Mouse (Mus musculus) adrenal gland, postnatal 25 days (tissue): ENCODE data around the gene Ankrd23. TPM values are rescaled to one million over a fixed set of nuclear protein-coding genes. Genes with fewer than 3 reads are reported as not detected.
"Not testable (repeated sequence)": the region's sequence is repeated elsewhere in the genome, so short reads cannot be mapped to it uniquely, and the experiment has no call there.

ENCODE experiments used
- DNase-seq: peaks from one replicate; pipeline ENCODE4 v3.0.0; 2021; ENCODE audit warnings: mixed read lengths
- long read RNA-seq: library from polyadenylated mRNA; stranded (forward); transcript quantifications from one replicate; pipeline ENCODE4 v2.0.0, GENCODE M21; 2021
- total RNA-seq: library from RNA; stranded (reverse); gene quantifications from 2 replicates; pipeline ENCODE4 v1.2.3, GENCODE M21; 2021

Ankrd23 gene
- total RNA-seq = 14.5 and 15.4 TPM in 2 replicates
- long read RNA-seq, partial matches to known transcripts = 1 of 1 reads
- long read RNA-seq, other reads (novel, unspliced or antisense) = 0 of 1 reads

DNA sequence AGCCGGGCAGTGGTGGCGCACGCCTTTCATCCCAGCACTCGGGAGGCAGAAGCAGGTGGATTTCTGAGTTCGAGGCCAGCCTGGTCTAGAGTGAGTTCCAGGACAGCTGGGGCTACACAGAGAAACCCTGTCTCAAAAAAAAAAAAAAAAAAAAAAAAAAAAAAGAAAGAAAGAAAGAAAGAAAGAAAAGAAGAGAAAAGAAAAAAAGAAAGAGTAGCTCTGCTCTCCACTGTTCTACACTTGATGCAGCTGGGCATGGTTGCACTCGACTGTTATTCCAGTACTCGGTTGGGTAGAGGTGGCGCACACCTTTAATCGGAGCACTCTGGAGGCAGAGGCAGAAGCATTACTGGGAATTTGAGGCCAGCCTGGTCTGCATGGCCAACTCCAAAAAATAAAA lies at the start of gene Ankrd23:
Ankrd23 (minus strand) TSS at position 101 of the 400 bp plus-strand sequence.
- DNase-seq = not testable (repeated sequence)

DNA sequence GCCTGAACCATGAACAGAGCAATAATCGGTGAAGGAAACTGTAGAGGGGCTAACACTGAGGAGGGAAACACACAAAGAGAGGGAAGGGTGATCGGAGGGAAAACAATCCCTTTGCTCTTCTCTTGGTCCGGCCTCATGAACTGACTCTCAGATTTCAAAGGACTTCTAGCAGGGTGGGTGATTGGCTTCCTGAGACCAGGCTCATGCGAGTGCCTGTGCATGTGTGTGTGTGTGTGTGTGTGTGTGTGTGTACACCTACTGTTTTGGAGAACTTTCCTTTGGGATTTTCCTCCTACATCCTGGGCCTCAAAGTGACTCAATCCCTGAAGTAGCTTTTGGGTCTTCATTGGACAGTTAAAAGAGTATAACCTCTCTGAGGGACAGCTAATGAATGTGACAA lies 49.6 kb upstream of the Ankrd23 start:
- DNase-seq = no peak

DNA sequence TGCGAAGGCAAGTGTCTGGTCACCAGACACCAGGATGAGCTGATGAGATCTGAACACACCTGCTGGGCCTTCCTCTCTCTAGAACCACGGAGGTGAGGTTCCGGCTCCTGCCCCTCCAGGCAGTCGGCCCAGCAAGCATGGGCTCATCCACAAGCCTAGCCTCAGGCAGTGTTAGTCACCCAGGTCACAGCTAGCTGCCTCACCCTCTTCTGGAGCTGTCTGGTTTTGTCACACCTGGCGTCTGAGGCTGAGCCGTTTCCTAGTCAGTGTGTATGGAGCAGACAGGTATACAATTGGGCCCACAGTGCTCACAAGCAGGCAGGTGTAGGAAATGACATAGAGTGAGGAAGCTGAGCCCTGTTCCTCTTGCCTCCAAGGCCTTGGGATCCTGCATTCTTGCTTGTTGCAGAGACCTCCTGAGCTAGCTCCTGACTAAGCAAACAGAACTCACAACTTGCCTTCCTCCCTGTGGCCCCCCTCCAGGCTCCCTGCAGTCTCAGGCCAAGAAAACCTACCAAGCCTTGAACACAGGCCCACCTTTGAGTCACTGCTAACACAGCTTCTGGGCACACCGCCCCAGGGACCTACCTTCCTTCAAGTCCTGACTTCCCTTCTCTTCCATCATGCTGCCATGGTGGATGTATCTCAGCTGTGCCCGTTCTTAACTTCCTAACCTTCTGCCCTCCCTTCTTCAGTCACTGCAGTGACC lies 46.9 kb upstream of the Ankrd23 start:
- DNase-seq = no peak

DNA sequence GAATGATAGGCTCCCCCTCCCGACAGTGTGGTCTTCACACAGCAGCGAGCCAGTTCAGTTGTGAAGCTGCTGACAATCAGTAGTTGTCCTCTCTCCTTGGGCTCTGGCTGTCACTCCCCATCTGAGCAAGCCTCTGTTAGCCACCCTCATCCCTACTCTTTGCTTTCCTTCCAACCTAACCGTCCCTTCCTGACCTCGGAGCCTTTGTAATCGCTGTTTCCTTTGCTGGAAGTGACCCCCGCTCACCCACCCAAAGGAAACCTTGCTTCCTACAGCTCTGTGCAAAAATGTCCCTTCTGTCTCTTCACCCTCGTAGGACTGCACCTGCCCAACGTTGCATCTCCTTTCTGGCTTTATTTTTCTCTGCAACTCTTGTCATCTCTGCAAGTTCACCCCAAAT lies 45.5 kb upstream of the Ankrd23 start:
- no peak for DNase-seq

DNA sequence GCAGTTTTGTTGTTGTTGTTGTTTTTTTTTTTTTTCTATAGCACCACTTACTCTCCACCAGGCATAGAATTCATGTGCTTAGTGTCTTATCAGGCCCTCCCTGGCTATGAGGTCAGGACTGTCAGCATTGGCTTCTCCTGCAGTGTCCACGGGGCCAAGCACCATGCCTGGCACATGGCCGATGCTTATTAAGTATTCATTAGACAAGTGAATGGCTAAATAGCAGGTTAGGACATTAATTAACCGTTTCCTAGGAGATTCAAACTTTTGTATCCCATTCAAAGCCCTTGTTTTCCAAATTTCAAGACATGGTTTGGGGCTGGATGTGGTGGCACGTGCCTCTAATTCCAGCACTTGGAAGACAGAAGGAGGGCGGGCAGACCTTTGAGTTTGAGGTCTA lies 44.6 kb upstream of the Ankrd23 start:
- DNase-seq = no peak

DNA sequence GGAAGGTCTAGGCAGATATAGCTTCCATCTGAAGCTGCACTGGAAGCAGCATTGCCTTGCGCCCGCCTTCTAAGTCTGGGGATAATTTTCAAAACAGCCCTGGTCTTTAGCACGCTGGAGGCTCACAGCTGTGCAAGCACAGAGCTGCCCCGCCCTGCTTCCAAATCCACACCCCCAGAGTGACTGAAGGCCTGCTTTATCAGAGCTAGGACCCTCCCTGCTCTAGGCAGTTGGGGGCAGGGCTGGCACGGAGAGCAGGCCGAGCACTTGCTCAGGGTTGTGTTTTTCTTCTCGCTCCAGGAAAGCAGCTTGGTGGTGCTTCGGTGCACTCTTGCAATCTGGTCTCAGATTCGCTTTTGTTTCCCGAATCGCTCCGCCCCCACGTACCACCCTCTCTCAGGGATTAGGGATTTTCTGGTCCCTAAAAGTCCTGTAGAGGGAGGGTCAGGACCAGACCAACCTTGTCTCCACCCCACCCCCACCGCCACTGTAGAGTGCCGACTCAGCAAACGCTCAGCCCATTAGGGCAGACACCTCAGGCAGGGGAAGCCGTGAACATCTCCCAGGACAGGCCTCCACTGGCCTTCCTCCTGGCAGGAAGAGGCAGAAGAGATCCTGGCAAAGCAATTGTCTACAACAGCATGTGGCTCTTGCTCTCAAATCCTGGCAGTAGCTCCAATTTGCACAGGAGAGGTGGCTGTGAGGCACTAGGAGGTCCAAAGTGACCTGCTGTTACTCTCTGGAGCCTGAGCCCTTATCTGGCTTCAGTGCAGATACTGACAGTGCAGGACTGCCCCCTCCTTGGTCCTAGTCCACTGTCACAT lies 43.9 kb upstream of the Ankrd23 start:
- DNase-seq = peak; percentile 56

DNA sequence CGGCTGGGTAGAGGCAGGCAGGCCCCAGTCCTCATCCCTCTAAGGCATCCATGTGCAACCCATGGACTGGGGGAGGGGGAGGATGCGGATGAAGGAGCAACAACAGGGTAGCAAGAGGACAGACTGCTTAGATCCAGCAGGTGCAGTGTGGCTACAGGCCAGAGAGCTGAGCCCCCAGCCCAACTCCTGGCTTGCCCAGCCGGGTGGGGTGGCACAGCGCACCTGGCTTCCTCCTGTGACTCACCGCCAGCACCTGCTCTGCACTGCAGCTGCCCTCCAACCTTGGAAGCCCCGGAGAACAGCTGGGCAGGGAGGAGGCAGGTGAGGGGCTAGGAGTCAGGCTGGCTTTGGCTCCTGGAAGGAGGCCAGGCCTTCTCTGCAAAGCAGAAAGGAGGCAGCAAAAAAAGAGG lies 43.3 kb upstream of the Ankrd23 start:
- no peak for DNase-seq

DNA sequence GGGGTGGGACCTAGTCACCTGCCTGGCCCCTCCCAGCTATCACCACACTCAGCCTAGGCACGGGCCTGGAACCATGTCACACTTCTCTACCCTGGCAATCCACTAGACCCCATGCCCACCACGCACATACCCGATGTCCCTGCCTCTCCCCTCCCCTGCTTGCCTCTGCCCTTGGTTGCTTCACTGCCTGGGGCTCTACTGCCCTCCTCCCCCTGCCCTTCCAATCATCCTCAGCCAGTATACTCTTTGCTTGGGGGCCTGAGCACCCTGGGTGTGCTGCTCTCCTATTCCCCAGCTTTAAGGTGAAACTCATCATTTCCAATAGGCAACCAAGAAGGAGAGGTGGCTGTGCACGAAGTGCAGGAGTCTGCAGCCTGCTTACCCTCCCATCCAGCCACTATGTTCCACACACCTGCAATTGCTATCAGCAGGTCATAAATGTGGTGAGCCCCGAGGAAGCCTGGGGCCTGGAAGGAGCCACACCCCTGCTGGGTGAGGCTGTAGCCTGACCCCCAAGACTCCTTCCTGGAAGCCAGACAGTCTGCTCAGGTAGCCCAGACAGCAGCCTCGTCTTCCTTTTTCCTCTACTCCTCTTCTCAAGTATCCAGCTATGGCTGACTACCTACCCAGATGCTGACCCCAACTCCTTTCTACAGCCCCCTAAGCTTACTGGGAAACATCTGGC lies 40.5 kb upstream of the Ankrd23 start:
- DNase-seq = no peak

DNA sequence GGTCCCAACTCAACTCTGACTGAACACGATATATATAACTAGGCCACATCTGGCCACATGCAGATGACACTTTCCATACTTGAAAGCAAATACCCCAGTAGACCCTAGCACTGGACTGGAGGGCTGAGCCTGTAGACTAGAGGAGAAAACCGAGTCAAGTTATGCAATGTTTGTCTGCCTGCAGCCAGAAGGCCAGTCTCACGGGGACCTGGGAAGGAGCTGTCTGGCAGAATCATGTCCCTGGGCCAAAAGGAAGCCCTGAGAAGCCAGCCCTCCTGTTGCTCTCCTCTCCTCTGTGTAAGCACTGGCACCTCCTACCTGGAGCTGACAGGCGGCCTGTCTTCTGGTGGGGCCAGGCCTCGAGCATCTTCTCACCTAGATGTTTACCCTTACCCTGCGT lies 38.7 kb upstream of the Ankrd23 start:
- no peak for DNase-seq

DNA sequence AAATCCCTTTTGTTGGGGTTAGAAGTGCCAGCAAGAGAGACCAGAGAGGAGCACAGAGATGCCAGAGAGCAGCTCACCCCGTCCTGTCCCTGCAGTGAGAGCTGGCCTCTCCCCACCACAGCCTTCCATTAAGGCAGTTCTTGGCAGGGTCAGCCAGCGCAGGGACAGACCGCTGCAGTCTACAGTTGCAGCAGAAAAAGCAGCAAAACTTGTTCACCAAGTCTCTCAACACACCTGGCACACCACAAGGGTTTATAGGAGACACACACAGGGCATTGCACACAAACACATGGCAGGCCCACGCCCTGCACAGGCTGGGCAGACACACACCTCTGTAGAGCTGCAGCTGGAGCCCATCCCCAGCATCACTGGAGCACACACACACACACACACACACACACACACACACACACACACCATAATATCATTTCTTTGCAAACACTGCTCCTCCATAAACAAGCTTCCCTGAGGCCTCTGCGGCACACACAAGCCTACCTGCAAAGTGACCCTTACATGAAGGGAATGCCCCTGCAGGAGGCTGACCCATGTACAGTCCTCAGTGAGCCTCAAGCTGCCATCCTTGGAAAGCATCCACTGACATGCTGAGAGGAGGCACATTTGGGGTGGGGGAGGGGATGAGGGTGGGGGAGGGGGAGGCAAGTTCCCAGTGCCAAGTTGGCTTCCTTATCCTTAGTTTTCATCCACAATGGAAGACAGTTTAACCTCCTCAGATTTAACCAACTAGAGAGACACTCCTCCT lies 37.7 kb upstream of the Ankrd23 start:
- no peak for DNase-seq

DNA sequence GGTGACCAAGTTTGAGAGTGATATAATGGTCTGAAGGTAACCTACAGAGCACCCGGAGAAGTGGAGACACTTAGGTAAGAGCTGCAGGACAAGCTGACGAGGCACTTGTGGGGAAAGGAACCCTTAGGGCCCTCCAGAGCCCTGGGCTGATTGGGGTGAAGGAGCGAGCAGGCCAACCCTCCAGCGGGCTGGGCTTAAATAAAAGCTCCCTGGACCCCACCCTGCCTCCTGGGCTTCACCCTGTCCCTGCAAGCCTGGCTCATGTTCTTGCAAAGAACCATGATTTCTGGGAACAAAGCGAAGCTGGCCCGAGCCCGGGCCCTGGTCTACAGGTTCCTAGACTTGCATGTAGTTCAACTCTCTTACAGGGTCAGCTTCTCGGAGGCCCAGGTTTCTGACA lies 36.8 kb upstream of the Ankrd23 start:
- DNase-seq = no peak

DNA sequence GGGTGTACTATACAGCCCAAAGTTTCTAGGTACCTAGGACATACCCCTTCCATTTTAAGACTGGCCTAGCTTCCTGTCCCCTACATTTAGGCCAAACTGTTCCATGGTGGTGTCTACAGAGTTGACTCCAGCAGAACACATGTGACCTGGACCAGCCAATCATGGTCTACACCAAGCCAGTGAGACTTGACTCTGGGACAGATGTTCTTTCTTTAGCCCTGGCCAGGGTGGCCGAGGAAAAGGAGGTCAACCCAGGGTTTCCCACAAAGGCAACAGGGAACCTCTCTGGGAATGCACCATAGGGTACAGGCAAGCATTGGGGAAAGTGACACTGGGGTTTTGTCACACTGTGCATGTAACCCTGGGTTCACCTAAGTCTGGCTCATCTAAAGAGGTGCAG lies 36.0 kb upstream of the Ankrd23 start:
- no peak for DNase-seq

DNA sequence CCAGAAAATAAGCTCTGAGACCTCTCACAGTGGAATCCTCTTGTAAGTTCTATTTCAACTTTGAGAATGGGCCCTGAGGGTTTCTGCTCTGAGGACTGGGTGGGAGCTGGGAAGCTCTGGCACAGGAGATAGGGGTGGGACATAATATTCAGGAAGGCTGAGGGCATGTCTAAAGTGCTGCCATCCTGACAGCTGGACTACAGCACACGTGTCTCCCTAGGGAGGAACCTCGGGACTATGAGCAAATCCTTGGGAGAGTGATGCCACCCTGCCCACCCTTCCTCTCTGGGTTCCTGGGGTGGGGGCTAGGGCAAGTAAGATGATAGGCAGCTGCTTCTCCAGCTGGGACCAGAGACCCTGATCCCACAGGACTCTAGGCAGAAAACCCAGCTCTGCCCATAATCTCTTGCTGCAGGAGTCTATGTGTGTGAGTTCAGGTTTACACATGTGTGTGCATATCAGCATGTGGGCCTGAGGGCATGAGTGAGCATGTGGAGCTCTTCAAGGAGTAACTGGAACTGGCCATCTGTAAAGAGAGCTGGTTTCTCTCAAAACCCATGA lies 35.5 kb upstream of the Ankrd23 start:
- DNase-seq = no peak

DNA sequence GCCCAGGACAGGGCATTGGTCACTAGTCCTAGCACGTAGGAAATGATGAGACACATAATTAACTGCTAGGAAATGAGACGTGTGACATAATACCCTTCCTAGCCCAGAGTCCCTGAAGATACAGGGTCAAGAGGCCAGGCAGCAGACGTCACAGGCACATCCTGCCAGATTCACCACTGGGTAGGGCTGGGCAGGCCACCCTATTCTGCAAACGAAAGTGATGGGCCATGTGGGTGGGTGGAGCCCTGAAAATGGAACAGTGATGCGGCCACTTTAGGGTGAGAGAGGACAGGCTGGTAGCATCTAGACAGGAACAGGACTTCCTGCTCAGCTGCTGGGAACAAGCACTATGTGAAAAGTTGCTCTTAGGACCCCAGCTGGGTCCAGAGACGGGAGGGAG lies 34.9 kb upstream of the Ankrd23 start:
- peak; percentile 66 for DNase-seq

DNA sequence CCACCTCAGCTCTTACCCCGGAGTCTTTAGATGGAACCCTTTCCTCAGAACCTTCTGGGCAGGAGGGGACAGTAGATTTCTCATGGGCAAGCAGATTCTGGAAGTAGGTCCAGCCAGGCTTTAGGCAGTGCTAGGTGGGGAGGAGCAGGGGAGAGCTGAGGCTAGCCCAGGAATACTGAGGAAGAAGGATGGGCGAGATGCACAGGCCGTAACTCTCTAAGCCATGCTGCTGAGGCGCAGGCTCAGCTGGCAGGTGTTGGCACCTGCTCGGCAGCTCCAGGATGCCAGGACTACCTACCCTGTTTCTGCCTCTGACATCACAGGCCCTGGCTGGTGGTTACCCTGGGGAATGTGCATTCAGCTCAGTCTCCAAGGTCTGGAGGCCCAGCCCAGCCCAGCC lies 33.6 kb upstream of the Ankrd23 start:
- no peak for DNase-seq

DNA sequence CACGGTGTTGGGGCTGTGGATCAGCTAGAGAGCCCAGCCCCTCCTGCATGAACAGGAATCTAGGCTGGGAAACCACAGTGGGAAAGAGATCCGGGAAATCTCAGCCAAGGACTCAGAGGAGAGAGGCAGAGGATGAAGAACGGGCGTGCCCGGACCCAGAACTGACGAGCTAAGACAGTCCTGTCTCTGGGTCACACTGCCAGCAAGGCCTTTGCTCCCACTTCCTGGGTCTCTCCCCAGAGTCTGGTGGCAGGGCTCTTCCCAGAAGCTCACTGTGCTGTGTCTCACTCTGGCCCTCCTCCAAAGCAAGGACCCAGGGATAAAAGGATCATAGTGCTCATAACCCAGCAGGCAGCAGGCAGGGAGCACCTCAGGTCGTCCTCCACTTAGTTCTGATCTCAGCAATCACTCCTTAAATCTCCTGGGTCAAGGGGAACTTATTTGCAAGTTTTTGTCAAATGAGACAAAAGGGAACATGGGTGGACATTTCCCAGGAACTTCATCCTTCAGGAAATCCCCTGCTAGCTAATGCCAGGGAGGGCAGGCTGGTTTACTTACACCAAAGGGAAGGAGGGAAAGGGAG lies 33.1 kb upstream of the Ankrd23 start:
- DNase-seq = no peak

DNA sequence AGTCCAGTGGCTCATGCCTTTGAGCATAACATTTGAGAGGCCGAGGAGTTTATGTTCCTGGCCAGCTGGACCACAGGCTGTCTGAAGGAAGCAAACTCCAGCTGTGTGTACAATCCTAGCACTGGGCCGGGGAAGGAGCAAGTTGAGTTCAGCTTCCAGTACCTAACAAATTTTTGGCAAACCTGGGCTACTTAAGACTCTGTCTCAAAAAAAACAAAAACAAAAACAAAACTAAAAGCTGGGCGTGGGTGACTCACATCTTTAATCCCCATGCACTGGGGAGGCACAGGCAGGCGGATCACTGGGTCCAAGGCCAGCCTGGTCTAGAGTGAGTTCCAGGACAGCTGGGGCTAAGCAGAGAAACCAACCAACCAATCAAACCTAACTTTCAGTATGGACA lies 32.1 kb upstream of the Ankrd23 start:
- peak; percentile 37 for DNase-seq

DNA sequence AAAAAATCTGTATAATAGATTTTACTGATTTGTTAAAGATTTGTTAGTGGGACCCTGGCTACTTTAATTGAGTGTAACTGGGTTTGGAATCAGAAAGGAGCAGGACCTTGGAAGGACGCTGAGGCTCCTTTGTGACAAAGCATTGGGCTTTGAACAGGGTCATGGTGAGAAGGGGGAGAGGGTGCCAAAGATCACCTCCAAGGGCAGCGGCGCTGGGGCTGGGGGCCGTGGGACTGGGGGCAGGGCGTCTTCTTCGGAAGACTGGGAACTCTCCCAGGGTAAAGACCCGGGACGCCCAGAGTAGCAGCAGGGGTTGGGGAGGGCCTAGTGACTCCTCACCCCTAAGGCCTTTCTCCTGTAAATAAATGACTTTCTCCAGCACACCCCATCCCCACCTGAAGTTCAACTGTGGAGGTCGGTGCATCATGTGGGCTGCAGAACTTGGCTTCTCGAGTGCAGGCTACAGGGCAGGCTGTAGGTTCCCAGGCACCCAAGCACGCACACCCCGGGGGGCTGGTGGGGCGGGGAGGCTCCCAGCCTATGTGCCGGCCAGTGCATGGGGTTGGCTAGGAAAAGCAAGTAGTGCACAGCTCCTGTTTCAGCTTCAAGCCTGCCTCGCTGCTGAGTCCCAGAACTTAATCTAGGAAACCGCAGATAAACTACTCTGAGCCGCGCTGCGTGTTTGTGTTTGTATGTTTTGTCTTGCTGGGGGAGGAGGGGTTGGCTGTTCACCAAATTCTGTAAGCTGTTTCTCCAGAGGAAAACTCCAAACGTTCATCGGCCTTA lies 31.3 kb upstream of the Ankrd23 start:
- no peak for DNase-seq

DNA sequence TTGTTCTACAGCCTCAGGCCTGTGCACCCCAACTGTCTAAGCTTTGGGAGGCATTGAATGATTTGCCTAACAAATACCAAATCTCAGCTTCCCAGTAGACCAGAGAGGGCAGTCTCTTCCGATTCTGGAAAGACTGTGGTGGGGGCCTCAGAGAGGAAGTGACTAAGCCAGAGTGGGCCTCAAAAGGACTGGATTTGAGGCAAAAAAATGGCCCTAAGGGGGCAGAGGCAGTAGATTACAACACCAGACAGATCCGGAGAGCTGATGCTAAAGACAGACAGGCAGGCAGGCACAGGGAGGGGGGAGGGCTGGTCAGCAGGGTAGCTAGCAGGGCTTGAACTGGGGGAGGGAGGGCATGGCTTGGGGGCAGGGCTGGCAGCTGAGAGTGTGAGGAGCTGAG lies 29.7 kb upstream of the Ankrd23 start:
- DNase-seq = no peak

DNA sequence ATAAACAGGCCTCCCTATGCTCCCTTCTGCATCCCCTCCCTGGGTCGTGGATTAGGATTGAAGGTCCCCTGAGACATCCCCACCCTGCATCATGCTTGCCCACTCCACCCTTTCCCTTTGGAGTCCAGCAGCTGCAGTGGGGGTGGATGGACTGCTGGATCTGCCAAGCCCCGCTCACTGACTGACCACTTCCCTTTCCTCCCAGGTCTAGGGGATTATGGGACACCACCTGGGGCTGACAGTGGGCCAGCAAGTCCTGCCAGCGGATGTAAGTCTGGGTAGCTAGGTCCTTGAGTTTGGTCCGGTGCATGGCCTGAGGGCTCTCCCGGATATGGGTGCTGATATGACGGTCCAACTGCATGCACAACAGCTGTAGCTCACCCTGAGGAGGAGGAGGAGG lies 27.4 kb upstream of the Ankrd23 start:
- no peak for DNase-seq

DNA sequence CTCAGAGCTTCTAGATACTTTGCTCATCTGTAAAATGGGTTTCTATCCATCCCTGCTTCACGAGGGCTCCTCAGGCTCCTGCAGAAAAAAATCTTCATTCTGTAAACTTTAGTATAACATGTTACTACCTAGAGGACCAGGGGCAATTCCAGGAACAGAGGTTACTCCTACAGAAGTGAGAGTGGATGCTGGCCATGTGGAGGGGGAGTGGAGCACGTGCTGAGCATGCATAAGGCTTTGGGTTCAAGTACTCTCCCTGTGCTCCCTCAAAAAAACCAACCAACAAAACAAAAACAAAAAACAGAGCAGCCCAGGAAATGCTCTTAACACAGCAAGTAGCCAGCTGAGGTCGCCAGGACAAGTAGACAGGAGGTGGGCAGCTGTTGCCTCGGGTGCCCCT lies 26.9 kb upstream of the Ankrd23 start:
- no peak for DNase-seq
